Mouse (Mus musculus) kidney, adult 2 months (tissue): ENCODE data around the gene Trmt1.

Experiments used
- CTCF ChIP-seq: fragments of 200-500 bp; conservative IDR thresholded peaks from 2 replicates; pipeline ENCODE4 v1.5.1; 2011; ENCODE audit warnings: low read depth, mild to moderate bottlenecking, control low read depth, low read length, moderate library complexity, mixed read lengths; ENCODE audit not compliant: insufficient read depth, insufficient read length
- POLR2A ChIP-seq: fragments of 200-500 bp; IDR thresholded peaks from one replicate; pipeline ENCODE4 v1.6.1; 2011; ENCODE audit warnings: low read depth, low read length, control low read depth

- TF ChIP-seq POLR2A = no peak
- TF ChIP-seq CTCF = no peak
These were observed 44.3 kb upstream of the Trmt1 start for GRCm38 (mm10) chr8:84641578-84642361.
